Mouse (Mus musculus): ENCODE data around the gene Rprd1b. TPM values are rescaled to one million over a fixed set of nuclear protein-coding genes. Genes with fewer than 3 reads are reported as not detected.

Rprd1b gene
- total RNA-seq, 1 experiment from 2014 or later, result 18.9 TPM

DNA sequence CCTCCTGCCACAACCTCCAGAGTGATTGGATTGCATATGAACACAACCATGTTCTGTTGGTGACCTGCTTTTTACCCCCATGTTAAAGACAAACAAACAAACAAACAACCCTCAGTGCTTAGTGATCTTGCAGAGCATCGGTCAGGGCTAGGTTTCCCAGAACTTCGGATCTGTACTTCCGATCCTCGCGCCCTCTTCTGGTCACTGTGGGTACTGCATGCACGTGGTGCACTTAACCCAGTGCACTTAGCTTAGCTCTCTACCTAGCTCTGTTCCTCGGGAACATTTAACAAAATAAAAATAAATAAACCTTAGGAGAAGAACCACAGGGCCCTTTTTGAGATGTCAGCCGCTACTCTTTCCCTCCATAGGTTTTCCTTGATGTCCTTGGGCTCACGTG is 152.5 kb downstream of the Rprd1b start:
- ATAC-seq (ENCODE audit: extremely low read depth, insufficient number of reproducible peaks, low FRiP score, poor library complexity, severe bottlenecking), result no peak

Other genes starting within 250 kb of the Rprd1b start
- not detected in 2 replicates for gene Vstm2l, start 113.8 kb upstream of the Rprd1b start, total RNA-seq (2017)
- 26.4 and 28.2 TPM in 2 replicates for gene Tti1, start 64 bp upstream of the Rprd1b start, total RNA-seq (2017)
- 16.6 and 20.3 TPM in 2 replicates for gene Tgm2, start 117.9 kb downstream of the Rprd1b start, total RNA-seq (2017)
- not detected in 2 replicates for gene D630003M21Rik, start 200.7 kb downstream of the Rprd1b start, total RNA-seq (2017)
- not detected in 2 replicates for gene Bpi, start 229.6 kb downstream of the Rprd1b start, total RNA-seq (2017)

All from neutrophil, adult 5-6 weeks (primary cell).